Mouse (Mus musculus) E14TG2a.4 (cell line): ENCODE results near the gene Wdfy1.

Experiments
- H3K27me3 ChIP-seq: 2 replicates; pipeline ENCODE4 v1.6.1; 2014; ENCODE audit warnings: low read length, control low read depth; ENCODE audit not compliant: insufficient read depth
- H3K36me3 ChIP-seq: 2 replicates; pipeline ENCODE4 v1.6.1; 2014; ENCODE audit warnings: low read length, control low read depth; ENCODE audit not compliant: insufficient read depth
- H3K4me1 ChIP-seq: replicated peaks from 2 replicates; pipeline ENCODE4 v1.6.1; 2014; ENCODE audit warnings: low read depth, low read length, control low read depth
- H3K4me3 ChIP-seq: replicated peaks from 2 replicates; pipeline ENCODE4 v1.5.1; 2014; ENCODE audit warnings: mild to moderate bottlenecking, low read length
- H3K9me3 ChIP-seq: 2 replicates; pipeline ENCODE4 v1.6.1; 2014; ENCODE audit warnings: low read length, control low read depth
- CTCF ChIP-seq: conservative IDR thresholded peaks from 2 replicates; pipeline ENCODE4 v1.5.1; 2014; ENCODE audit warnings: low read length
- NANOG ChIP-seq: IDR thresholded peaks from 2 replicates; pipeline ENCODE4 v1.6.1; 2014; ENCODE audit warnings: borderline replicate concordance, low read length, mixed read lengths
- POU5F1 ChIP-seq: IDR thresholded peaks from 2 replicates; pipeline ENCODE4 v1.6.1; 2014; ENCODE audit warnings: low read length, borderline replicate concordance

Gene Wdfy1

GRCm38 (mm10) chr1:79714152-79714923, 61.6 kb downstream of the Wdfy1 start:
- no peaks in the 10 kb centered on the region for H3K9me3 ChIP-seq
- TF ChIP-seq POU5F1, result no peak
- no peak for TF ChIP-seq NANOG
- TF ChIP-seq CTCF, result no peak
- no peaks in the 10 kb centered on the region for H3K27me3 ChIP-seq
- H3K36me3 ChIP-seq, result peaks cover 49% of the 10 kb centered on the region
- no peak overlapping the region for H3K4me3 ChIP-seq
- no peaks in the 10 kb centered on the region for H3K4me1 ChIP-seq

GRCm38 (mm10) chr1:79713081-79713480, 62.9 kb downstream of the Wdfy1 start:
- H3K4me1 ChIP-seq, result no peaks in the 10 kb centered on the region
- H3K9me3 ChIP-seq, result no peaks in the 10 kb centered on the region
- no peak for TF ChIP-seq CTCF
- no peak for TF ChIP-seq POU5F1
- no peak for TF ChIP-seq NANOG
- peaks cover 54% of the 10 kb centered on the region for H3K36me3 ChIP-seq
- H3K4me3 ChIP-seq, result no peak overlapping the region
- no peaks in the 10 kb centered on the region for H3K27me3 ChIP-seq

GRCm38 (mm10) chr1:79711147-79712126, 64.5 kb downstream of the Wdfy1 start:
- Histone ChIP-seq H3K27me3 (no peaks in the 10 kb centered on the region), H3K36me3 (peaks cover 66% of the 10 kb centered on the region), H3K9me3 (no peaks in the 10 kb centered on the region), H3K4me1 (no peaks in the 10 kb centered on the region), H3K4me3 (no peak overlapping the region)
- TF ChIP-seq NANOG, result no peak
- TF ChIP-seq CTCF, result no peak
- no peak for TF ChIP-seq POU5F1

- no peak overlapping the region for H3K4me3 ChIP-seq
- H3K4me1 ChIP-seq, result no peaks in the 10 kb centered on the region
- H3K9me3 ChIP-seq, result no peaks in the 10 kb centered on the region
- TF ChIP-seq CTCF (no peak), NANOG (no peak), POU5F1 (no peak)
- H3K27me3 ChIP-seq, result no peaks in the 10 kb centered on the region
- H3K36me3 ChIP-seq, result peaks cover 73% of the 10 kb centered on the region
These were observed 65.3 kb downstream of the Wdfy1 start for GRCm38 (mm10) chr1:79710678-79711077.

- TF ChIP-seq POU5F1 (no peak), CTCF (no peak), NANOG (no peak)
- H3K9me3 ChIP-seq, result no peaks in the 10 kb centered on the region
- H3K36me3 ChIP-seq, result peaks cover 76% of the 10 kb centered on the region
- no peaks in the 10 kb centered on the region for H3K27me3 ChIP-seq
- H3K4me3 ChIP-seq, result no peak overlapping the region
- H3K4me1 ChIP-seq, result no peaks in the 10 kb centered on the region
These were observed 65.7 kb downstream of the Wdfy1 start for GRCm38 (mm10) chr1:79710216-79710615.

GRCm38 (mm10) chr1:79707383-79707782, 68.6 kb downstream of the Wdfy1 start:
- Histone ChIP-seq H3K36me3 (peaks cover 64% of the 10 kb centered on the region), H3K4me3 (no peak overlapping the region), H3K27me3 (no peaks in the 10 kb centered on the region), H3K9me3 (no peaks in the 10 kb centered on the region), H3K4me1 (no peaks in the 10 kb centered on the region)
- no peak for TF ChIP-seq CTCF
- TF ChIP-seq NANOG, result no peak
- TF ChIP-seq POU5F1, result no peak

- no peak for TF ChIP-seq NANOG
These were observed 69.2 kb downstream of the Wdfy1 start for GRCm38 (mm10) chr1:79706707-79707106.

GRCm38 (mm10) chr1:79704672-79705071, 71.3 kb downstream of the Wdfy1 start:
- Histone ChIP-seq H3K4me3 (no peak overlapping the region), H3K27me3 (no peaks in the 10 kb centered on the region), H3K9me3 (no peaks in the 10 kb centered on the region), H3K36me3 (peaks cover 62% of the 10 kb centered on the region), H3K4me1 (no peaks in the 10 kb centered on the region)
- TF ChIP-seq POU5F1, result no peak
- TF ChIP-seq NANOG, result no peak
- no peak for TF ChIP-seq CTCF

More at GRCm38 (mm10) chr1:79706707-79707106, 69.2 kb downstream of the Wdfy1 start:
- H3K9me3 ChIP-seq, result no peaks in the 10 kb centered on the region
- peaks cover 60% of the 10 kb centered on the region for H3K36me3 ChIP-seq
- no peaks in the 10 kb centered on the region for H3K27me3 ChIP-seq
- H3K4me3 ChIP-seq, result no peak overlapping the region
- H3K4me1 ChIP-seq, result no peaks in the 10 kb centered on the region
